Mouse (Mus musculus) retina, embryonic 14.5 days (tissue): Measurements from ENCODE around the gene Patz1.

Source experiments
- DNase-seq: peaks from one replicate; pipeline ENCODE4 v3.0.0-alpha.2; 2015; ENCODE audit warnings: low spot score

Gene Patz1

GRCm38 (mm10) chr11:3292711-3293249 lies 4.1 kb downstream of the Patz1 start:
- DNase-seq, result peak; percentile 93

GRCm38 (mm10) chr11:3293361-3293760 lies 4.7 kb downstream of the Patz1 start:
- no peak for DNase-seq

- no peak for DNase-seq
Observed at GRCm38 (mm10) chr11:3294641-3295040, 6.0 kb downstream of the Patz1 start.

GRCm38 (mm10) chr11:3296056-3296455 lies 7.4 kb downstream of the Patz1 start:
- no peak for DNase-seq

GRCm38 (mm10) chr11:3297871-3298812 lies 9.5 kb downstream of the Patz1 start:
- no peak for DNase-seq

GRCm38 (mm10) chr11:3298813-3299185 lies 10.1 kb downstream of the Patz1 start:
- no peak for DNase-seq

- DNase-seq, result no peak
Observed at GRCm38 (mm10) chr11:3301075-3301474, 12.4 kb downstream of the Patz1 start.

GRCm38 (mm10) chr11:3302385-3302784 lies 13.7 kb downstream of the Patz1 start:
- DNase-seq, result no peak

- DNase-seq, result no peak
Observed at GRCm38 (mm10) chr11:3302792-3303191, 14.1 kb downstream of the Patz1 start.

GRCm38 (mm10) chr11:3305821-3306220 lies 17.1 kb downstream of the Patz1 start:
- DNase-seq, result no peak

GRCm38 (mm10) chr11:3307875-3308274 lies 19.2 kb downstream of the Patz1 start:
- DNase-seq, result no peak

GRCm38 (mm10) chr11:3309884-3310283 lies 21.2 kb downstream of the Patz1 start:
- DNase-seq, result no peak

GRCm38 (mm10) chr11:3310789-3311585 lies 22.3 kb downstream of the Patz1 start:
- no peak for DNase-seq

- no peak for DNase-seq
Observed at GRCm38 (mm10) chr11:3311586-3312347, 23.1 kb downstream of the Patz1 start.

- DNase-seq, result no peak
Observed at GRCm38 (mm10) chr11:3313294-3313693, 24.6 kb downstream of the Patz1 start.

GRCm38 (mm10) chr11:3314148-3314547 lies 25.5 kb downstream of the Patz1 start:
- peak; percentile 82 for DNase-seq

GRCm38 (mm10) chr11:3318286-3318685 lies 29.6 kb downstream of the Patz1 start:
- no peak for DNase-seq

- no peak for DNase-seq
Observed at GRCm38 (mm10) chr11:3328271-3328670, 39.6 kb downstream of the Patz1 start.

GRCm38 (mm10) chr11:3328806-3329775 lies 40.4 kb downstream of the Patz1 start:
- DNase-seq, result no peak

GRCm38 (mm10) chr11:3329891-3330451 lies 41.3 kb downstream of the Patz1 start, which contains the start of gene Pik3ip1:
TSS of gene Pik3ip1 (plus strand) at chr11:3330401.
- no peak for DNase-seq
